Mouse (Mus musculus): ENCODE measurements around the gene Synm.

Gene Synm

DNA sequence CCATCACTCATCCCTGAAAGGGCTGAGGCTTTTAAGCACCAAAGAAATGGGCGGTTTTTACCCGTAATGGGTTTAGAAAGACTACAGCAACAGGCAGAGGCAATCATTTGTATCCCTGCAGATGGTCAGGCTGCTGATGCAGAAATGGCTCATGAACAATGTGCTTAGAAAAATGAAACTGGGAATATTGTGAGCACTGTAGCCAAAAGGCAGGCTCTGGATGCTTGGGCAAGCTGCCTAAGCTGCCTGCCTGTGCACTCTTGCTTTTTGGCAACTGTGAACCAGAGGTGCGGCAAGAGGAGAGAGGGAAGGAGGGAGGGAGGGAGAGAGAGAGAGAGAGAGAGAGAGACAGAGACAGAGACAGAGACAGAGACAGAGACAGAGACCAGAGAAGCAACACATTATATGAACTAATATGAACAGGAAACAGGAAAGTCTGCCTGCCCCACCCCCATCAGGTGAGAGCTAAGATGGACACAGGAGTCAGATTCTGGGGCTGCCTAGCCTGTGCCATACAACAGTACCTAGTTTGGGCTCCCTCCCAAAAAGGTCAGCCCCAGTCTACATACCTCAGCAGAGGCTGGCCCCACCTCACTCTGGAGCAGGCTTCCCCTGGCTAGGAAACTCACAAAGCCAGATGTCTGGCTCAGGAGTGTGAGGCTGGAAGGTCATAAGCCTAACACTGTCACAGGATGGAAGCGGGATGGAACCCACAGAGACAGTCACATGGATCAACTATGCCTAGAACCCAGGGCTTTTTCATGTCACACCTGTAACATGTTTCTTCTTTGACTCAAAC, 9.9 kb downstream of the Synm start:
- DNase-seq (ENCODE audit: low read depth in 2 of 2, low spot score in 2 of 2) = no peak

DNA sequence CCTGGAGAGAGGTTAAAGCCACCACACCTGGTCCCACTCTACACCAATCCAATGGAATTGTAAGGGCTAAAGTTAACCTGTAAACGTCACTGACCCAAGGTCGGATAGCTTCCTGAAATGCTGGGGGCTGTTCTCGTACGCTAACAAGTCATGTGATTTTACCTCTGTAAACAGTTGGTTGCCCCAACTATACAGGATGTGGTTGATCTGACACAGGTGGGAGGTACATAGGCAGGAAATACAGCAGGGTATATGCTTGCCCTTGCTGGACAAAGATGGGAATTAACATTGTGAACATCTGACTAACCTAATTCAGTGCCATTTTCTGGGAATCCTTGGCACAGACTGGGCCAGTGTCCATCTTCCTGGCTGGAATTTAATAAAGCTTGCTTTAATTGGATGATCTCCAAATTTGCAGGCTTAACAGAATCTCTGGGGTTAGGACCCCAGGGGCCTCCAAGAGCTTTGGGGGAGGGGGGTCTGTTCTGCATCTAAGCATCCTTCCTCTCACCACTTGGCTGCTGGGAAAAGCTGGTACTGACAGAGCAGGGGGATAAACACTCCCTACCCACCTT, 11.7 kb downstream of the Synm start:
- DNase-seq (ENCODE audit: low read depth in 2 of 2, low spot score in 2 of 2) = no peak

DNA sequence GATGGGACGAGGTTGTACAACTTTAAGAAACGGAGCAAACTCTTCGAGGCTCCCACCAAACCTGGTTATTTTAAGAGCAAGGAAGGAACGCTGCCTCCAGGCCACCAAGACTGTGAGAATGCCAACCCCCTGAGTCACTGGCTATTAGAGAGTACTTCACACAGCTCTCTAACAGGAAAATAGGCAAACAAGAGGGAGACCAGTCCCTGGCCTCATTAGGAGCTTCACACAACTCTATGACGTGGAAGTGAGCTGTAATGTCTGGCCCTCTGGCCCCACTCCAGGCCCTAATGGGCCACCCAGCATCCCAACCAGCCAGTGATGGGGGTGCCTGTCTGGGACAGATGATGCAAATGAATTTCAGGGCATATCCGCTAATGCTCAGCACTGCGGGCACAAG, 17.8 kb downstream of the Synm start:
- DNase-seq (ENCODE audit: low read depth in 2 of 2, low spot score in 2 of 2) = no peak

DNA sequence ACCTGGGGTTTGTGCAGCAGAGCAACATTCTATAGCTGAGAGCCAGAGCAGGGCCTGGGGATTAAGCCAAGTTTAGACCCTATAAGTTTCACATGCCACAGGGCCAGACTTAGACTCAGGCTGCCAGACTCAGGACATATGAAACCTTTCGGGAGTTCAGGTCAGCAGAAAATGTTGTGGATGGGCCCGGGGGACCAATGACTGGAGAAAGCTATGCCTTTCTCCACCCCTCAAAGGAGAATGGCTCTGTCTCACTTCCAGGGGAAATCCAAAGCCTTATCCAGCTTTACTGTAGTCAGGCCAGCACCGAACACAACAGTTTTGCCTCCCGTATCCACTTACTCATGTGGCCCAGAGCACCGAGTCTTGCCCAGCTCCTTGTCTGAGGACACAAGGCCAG, 18.7 kb downstream of the Synm start:
- no peak for DNase-seq (ENCODE audit: low read depth in 2 of 2, low spot score in 2 of 2)

DNA sequence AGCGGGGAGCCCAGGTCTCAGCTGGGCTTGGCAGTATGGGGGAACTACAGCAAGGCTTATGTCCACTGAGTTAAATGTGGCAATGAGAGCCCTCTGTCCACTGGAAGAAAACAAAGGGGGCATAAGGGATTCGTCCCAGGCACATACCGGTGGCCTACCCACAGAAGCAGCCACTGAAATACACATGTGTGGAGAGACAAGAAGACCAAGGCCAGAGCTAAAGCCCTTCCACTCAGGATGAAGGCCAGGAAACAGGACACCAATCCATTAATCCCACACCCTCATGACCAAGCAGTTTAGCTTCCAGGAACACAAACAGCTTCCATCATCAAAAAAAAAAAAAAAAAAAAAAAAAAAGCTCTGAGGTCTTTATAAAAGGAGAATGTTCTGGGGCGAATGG, 19.2 kb downstream of the Synm start:
- DNase-seq (ENCODE audit: low read depth in 2 of 2, low spot score in 2 of 2) = no peak

DNA sequence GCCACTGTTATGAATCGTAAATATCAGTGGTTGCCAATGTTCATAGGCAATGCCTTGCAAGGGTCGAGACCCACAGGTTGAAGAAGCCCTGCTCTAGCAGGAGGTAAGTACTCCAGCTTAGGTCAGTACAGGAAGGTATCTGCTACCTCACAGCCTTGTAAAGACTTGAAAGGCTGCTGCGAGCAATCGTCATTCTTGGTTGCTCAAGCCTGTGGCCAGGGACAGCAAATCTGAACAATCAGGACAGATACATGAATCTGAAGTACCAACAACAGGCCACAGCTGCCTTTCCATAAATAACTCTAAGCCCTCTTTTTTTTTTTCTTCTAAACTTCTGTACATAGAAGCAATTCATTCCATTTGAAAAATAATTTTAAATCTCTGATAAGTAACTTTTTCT, 27.3 kb downstream of the Synm start:
- no peak for DNase-seq (ENCODE audit: low read depth in 2 of 2, low spot score in 2 of 2)

DNA sequence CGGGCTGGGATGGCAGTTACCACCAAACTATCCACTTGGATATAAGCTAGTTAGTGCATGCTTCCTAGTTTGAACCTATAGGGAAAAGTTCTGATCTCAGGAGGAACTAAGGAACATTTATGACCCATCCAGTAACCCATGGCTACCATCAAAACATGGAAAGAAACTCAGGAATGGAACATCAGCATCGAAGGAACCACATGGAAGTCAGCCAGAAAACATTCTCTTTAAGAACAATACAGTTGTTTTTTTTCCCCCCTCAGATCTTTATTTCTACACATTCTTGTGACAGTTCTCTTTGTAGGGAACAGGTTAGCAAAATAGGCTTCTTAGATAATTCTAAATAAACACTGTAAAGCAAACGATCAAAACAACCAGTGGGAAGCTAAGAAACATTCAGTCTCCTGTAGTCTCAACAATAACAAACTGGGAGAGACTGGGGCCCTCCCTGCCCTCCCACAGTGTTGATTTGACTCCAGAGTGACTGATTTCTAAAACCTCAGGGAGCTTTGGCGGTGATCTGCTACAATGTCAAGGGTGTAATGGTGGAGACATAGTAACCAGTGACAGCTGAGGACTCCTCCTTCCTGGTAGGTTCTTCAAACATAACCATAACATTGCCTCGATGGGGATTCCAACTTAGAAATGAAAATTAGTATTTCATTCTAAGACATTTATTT, 29.0 kb downstream of the Synm start:
- DNase-seq (ENCODE audit: low read depth in 2 of 2, low spot score in 2 of 2) = no peak

DNA sequence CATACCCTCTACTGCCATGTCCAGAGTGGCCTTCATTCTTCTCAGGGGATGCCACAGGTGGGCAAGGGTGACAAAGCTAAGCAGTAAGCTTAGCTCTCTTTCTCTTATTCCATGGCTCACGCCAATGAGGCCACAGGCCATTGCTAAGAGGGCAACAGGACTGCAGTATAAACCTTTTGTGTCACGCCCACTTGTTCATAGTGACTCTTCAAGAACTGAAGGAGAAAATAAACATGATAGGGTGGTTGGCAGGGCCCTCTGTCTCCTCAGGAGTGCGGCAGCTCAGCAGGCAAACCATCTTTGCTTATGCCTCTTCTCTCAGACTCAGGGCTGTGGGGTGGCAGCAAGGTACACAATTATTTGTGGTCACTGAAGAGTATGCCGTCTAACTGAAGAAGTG, 30.7 kb downstream of the Synm start:
- DNase-seq (ENCODE audit: low read depth in 2 of 2, low spot score in 2 of 2) = no peak

DNA sequence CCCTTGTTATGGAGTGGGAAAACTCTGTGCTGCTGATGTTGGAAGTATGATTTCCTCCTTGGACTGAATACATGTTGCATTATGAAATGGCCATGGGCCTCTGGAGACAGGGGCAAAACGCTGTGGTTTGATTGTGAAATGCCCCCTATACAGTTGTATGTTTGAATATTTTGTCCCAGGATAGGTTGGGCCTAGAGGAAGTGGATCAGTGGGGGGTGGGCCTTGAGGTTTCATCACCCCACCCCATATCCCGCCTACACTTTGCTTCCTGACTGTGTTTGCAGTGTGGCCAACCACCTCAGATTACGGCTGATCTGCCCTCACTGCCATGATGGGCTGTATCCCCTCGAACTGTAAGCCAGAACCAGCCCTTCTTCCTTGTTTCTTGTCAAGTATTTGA, 31.3 kb downstream of the Synm start:
- DNase-seq (ENCODE audit: low read depth in 2 of 2, low spot score in 2 of 2) = no peak

DNA sequence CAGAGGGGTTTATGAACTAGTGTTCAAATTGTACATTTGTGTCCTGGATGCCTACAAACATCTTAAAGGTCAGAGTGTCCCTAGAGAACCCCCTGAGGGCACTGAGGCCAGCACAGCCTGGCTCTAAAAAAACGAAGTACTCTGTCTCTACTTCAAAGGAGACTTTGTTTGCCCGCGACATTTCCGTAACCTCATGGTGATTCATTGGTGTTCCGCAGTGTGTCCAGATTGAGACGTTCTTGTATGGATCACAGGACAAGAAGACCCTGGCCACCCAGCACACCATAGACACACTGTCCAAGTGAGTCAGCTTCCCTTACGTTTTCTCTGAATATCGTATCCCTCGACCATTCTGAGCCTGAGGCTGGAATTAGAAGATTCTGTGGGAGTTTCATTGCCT, 34.5 kb downstream of the Synm start:
- DNase-seq (ENCODE audit: low read depth in 2 of 2, low spot score in 2 of 2) = no peak

DNA sequence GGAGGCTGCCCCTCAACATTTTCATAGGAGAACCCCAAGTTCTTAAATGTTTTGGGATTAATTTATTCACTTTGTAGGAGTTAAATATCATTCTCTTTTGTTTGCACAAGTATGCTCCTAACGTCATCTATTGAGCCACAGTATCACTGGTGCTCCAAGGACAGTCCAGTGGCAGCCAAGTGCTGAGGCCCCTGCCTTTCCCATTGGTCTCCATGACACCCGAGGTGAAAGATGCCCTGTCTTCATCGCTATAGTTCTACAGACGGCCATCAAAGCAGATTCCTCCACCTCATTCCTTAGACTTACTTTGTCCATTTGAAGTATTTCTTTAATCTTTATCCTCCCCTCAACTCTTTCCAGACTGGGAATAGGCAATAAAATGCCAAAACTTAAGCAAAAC, 35.0 kb downstream of the Synm start:
- no peak for DNase-seq (ENCODE audit: low read depth in 2 of 2, low spot score in 2 of 2)

DNA sequence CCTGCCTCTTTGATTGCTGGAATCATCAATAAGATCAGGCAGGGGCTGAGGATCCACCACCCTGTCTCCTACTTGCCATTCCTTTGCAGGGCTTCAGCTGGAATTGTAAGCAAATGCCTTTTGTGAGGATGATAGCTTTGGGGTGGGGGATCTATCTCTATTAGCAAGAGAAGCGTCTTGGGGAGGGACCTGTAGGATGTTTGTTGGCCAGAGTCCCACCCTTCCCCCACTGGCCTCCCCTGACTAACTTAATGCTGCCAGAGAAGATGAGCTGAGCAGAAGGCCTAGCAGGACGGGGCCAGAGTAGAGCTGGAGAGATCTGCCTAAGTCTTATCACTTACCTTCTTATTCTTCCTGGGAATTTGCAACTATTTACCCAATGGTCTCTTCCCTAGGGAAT, 37.4 kb downstream of the Synm start:
- DNase-seq (ENCODE audit: low read depth in 2 of 2, low spot score in 2 of 2) = no peak

DNA sequence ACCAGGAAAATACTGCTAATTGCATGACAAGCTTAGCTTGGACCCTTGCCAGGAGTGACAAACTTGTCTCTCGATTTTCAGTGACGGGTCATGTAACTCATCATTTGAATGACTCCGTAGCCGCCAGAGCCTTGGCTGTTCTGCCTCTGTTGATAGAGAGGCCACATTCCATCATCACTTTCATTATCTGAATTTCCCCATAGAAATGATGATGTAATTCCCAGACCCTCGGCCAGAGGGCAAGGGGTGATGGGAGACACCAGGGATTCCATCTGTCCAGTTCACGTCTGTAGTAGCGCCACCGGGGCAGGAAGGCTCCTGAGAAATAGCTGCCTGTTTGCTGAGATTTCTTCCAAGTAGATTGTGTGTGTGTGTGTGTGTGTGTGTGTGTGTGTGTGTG, 40.7 kb downstream of the Synm start:
- no peak for DNase-seq (ENCODE audit: low read depth in 2 of 2, low spot score in 2 of 2)

DNA sequence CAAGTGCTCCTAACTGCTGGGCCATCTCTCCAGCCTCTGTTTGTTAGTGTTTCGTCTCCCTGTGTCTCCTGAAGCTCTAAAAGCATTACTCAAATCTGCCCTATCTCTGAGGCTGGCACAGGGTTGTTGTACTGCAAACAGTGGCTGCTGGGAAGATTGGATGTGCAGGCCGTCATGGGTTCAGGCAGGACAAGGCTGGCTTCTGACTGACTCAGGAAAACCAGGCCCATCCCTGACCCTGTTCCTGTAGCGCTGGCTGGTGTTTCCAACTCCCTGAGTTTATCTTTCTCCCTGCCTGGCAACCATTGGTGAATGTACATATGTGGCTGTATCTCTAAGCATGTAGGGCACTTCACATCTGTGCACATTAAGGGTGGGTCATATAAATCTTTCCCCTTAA, 42.0 kb downstream of the Synm start:
- DNase-seq (ENCODE audit: low read depth in 2 of 2, low spot score in 2 of 2) = no peak

DNA sequence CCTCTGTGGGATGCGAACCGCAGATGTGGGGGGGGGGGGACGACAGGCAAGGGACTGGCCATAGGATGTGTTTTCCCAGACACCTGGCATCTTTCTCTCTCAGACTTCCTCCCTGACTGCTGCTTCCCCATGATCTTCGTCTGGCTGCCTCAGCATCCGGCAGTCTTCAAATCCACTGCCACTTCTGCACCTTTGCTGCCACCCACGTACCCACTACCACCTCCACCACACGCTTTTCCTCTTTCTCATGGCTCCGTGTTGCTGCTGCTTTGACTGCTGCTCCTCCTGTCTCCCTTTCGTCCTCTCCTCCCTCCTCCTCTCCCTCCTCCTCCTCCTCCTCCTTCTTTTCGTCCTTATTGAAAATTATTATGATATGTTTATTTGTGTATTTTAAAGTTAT, 42.6 kb downstream of the Synm start:
- no peak for DNase-seq (ENCODE audit: low read depth in 2 of 2, low spot score in 2 of 2)

DNA sequence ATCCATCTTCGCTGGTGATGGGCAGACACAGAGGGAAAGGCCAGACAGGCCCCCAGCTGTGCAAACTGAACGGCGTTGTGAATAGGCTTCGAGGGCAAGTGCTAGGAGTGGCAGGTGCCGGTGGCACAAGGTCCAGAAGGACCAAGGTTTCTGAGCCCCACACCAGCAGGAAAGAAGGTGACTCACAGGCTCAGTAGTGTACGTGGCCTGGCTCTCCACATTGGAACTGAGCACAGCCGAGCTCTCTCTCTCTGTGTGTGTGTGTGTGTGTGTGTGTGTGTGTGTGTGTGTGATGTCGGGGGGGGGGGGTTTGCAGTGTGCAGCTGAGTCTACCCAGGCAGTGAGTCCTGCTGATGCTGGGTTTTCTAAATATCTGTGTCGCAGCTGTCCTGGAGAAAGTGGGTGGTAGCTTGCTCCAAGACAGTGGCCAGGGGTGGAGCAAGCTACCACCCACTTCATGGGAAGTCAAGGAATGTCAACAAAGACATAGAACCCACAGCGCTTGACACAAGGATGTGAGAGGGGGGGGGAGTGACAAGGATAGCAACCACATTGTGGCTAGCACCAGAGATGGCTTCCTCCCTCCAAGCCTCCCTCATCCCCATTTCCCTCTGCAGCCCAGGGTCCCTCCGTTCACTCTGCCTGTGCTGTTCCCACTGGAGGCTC, 43.2 kb downstream of the Synm start:
- no peak for DNase-seq (ENCODE audit: low read depth in 2 of 2, low spot score in 2 of 2)

DNA sequence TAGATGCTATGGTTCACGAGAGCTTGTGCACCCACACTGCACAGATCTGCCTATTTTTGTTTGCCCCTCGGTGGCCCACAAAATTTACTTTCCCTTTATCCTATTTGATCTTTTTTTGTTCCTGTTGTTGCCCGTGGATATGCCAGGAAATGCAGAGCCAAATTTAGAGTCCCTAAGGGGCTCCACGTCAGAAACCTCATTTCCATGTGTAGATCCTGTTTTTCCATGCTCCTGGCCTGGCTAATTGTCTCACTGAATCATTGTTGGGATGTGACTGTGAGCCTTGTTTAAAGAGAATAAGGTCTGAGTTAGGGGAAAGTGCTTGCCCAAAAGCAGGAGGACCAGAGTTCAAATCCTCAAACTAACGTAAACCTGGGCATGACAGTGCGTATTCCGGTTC, 44.4 kb downstream of the Synm start:
- no peak for DNase-seq (ENCODE audit: low read depth in 2 of 2, low spot score in 2 of 2)

DNA sequence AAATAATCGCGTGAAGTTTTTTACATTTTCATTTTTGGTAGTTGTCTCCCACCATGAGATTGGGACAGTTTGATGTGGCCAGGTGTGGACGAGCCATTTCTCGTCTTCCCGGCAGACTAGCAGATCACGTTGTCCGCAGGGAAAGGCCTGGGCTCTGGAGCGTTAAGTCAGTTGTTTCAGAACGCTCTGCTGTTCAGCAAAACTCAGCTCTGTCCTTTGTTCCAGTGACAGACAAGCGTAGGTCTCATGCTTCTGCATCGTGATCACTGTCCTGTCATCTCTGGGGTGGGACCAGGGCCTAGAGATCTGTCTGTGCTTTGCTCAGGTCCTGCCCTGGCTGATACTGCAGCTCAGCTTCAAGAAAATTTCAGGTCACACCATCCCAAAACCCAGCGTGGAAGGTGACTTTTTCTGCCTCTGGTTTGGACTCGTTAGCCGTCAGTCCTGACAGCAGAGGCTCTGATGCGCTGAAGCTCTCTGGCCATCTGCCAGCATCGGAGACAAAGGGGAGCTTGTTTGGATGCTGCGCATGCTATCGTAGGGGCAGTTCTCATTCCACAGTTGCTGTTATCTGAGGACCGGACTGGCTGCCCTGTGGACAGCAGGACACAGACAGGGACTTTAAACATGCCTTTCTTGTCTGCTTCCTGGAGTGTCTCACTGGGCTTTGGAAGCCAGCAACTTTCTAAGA, 45.6 kb downstream of the Synm start:
- DNase-seq (ENCODE audit: low read depth in 2 of 2, low spot score in 2 of 2) = no peak

DNA sequence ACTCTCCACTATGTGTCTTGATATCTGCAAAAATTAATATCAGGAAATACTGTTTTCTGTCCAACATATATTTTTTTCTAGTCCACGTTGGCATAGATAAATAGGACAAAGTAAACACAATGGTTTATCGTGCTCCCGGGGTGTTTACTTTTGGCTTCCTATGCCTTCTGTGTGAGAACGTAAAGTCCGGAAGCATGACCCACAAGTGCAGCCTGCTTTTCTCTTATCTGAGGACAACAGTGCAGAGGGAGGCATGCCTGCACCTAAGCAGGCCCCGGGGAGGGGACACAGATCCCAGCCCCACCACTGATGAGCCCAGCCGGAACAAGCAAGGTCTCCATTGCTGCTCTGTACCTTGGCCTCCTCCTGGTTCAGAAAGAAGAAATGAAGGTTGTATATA, 49.3 kb downstream of the Synm start:
- DNase-seq (ENCODE audit: low read depth in 2 of 2, low spot score in 2 of 2) = no peak

DNA sequence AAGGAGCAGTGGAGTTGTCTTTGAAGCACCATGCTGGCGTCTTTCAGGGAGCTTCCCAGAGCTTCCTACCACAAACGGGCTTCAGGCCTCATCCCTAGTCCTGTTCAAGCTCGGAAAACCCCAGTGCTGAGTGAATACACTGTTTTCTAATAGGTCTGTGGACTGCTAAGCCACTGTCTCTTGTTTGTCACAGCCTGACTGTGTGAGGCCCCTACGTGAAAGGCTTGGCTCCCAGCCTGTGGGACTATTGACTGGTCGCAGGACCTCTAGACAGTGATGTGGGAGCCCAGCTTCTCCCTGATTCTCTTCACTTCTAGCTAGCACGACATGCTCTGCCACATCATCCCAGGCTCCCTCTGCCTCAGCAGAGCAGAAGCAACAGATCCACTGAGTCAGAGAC, 51.4 kb downstream of the Synm start:
- no peak for DNase-seq (ENCODE audit: low read depth in 2 of 2, low spot score in 2 of 2)

DNA sequence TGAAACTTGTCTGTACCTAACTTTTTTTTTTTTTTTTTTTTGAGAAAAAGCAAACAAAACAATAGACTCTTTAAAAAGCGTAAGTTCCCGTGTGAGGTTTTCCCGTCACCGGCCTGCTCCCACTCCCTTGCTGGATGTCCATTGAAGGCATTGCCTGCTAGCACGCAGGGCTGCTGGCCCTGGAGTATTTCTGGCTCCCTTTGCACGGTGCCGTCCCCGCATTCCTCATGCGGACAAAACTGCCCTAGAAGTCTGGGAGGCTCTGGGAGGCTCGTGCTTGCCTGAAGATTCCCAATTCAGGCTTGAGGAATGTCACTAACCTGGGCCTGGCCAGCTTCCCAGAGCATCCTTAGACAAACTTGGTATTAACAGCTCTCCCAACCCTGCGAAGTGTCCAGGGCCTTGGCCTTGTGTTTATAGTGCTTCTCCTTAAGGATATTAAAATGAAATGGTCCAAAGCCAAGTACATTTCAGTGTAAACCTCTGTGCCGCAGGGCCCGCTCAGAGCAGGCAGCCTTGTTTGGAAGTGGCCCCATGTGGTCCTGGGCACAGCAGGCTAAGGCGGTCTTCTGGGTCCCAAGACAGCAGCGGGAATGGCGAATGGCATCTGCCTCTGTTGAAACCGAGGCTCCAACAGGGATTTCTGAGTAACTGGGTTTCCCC, 58.2 kb downstream of the Synm start:
- DNase-seq (ENCODE audit: low read depth in 2 of 2, low spot score in 2 of 2) = no peak
